Mouse (Mus musculus): ENCODE results near the gene Pamr1. TPM values are rescaled to one million over a fixed set of nuclear protein-coding genes. Genes with fewer than 3 reads are reported as not detected.

Pamr1 gene
- 7.1 and 8.6 TPM in 2 replicates for polyA plus RNA-seq (2015; fragmentation: Nextera tagmentation; extraction: Ambion mirVana)

DNA sequence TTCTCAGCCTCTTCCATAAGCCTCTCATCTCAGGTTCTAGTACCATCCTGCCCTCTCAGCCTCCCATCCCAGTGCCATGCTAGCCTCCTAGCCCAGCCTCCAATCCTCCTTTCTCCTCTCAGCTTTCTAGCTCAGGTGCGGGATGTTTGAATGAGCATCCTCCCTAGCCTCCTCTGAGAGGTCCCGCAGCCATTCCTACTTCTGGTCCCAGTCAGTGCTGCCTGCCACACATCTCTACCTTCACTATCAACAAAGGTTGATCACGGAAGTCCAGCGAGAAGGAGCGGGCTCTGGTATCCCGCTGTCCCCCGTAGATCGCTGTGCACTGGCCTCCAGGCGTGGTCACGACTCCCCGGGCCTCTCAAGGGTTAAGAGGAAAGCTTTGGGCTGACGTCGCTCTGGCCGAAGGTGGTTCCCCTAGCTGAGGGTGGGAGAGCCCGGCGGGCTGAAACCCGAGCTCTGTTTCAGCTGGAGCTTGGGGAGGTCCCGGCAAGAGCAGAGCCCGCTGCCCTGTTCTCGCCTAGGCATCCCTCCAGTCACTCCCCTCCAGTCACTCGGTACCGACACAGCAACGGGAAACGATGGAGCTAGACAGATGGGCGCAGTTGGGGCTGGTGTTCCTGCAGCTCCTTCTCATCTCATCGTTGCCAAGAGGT, at the start of gene Pamr1:
Gene Pamr1 (plus strand): TSS at position 402 of the 656 bp plus-strand sequence.
- no peaks in the 10 kb centered on the region for H3K36me3 ChIP-seq (replicated peaks)
- peak within 1 kb of the TSS; percentile 57; the same call in 1 of the 2 replicates for H3K27ac ChIP-seq (replicated peaks)
- no peak within 1 kb of the TSS for H3K9ac ChIP-seq
- WGBS (ENCODE audit: insufficient replicate concordance) = 3% methylated on average over 26 of the region's 26 CpGs
- no peaks in the 10 kb centered on the region for H3K9me3 ChIP-seq (replicated peaks)
- 0 out of 2 replicates have a peak, but pooled peaks have one; percentile 18 for ATAC-seq (ENCODE audit: insufficient read depth)
- H3K27me3 ChIP-seq = peaks cover 21% of the 10 kb centered on the region
- no peaks in the 10 kb centered on the region for H3K4me1 ChIP-seq (replicated peaks)
- peak within 1 kb of the TSS; percentile 37 for H3K4me3 ChIP-seq (replicated peaks)
- H3K4me2 ChIP-seq = peak within 1 kb of the TSS; percentile 53

DNA sequence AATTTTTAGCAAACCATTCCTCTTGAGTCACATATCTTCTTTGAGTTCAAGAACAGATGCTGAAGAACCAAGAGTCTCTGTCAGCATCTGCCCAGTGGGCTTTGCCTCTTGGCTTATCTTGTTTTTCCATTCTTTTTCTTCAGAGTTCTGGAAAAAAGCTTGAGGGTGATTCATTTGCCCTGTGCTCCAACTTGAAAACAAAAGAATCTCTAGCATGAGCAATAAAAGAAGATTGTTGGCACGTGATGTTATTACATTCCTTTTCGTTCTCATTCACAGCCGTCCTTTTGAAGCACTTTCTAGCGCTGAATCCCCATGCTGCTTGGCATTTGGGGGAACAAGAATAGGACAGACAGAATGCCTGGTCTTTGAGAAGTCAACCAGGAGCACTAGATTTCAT, 42.2 kb upstream of the Pamr1 start:
- H3K9me3 ChIP-seq (replicated peaks) = no peaks in the 10 kb centered on the region
- no peaks in the 10 kb centered on the region for H3K36me3 ChIP-seq (replicated peaks)
- 39% methylated on average over 4 of the region's 4 CpGs for WGBS (ENCODE audit: insufficient replicate concordance)
- no peaks in the 10 kb centered on the region for H3K27me3 ChIP-seq
- no peak for ATAC-seq (ENCODE audit: insufficient read depth)
- H3K4me2 ChIP-seq = no peak overlapping the region
- no peaks in the 10 kb centered on the region for H3K4me1 ChIP-seq (replicated peaks)
- H3K9ac ChIP-seq = no peak overlapping the region
- no peak overlapping the region for H3K4me3 ChIP-seq (replicated peaks)
- no peak overlapping the region for H3K27ac ChIP-seq (replicated peaks)

DNA sequence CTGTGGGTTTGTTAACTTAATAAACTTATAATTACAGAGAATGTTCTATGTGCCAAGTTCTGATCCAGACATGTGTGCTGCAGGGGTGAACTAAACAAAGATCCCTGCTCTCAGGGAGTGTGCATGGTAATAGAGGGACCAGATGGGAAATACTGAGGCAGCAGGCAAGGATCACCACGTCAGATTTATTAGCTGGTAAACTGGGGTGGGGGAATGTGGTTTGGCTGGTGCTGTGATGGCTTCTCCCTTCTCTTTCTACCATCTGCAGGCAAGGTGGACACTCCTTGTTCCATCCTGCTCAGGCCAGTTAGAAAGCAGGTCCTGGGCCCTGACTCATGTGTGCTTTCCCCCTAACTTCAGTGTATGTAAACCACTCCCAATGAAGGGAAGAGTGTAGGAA, 41.7 kb upstream of the Pamr1 start:
- no peak overlapping the region for H3K27ac ChIP-seq (replicated peaks)
- H3K9me3 ChIP-seq (replicated peaks) = no peaks in the 10 kb centered on the region
- ATAC-seq (ENCODE audit: insufficient read depth) = no peak
- 35% methylated on average over 1 of the region's 1 CpGs for WGBS (ENCODE audit: insufficient replicate concordance)
- H3K27me3 ChIP-seq = no peaks in the 10 kb centered on the region
- H3K4me3 ChIP-seq (replicated peaks) = no peak overlapping the region
- H3K4me2 ChIP-seq = no peak overlapping the region
- H3K9ac ChIP-seq = no peak overlapping the region
- no peaks in the 10 kb centered on the region for H3K36me3 ChIP-seq (replicated peaks)
- H3K4me1 ChIP-seq (replicated peaks) = no peaks in the 10 kb centered on the region

DNA sequence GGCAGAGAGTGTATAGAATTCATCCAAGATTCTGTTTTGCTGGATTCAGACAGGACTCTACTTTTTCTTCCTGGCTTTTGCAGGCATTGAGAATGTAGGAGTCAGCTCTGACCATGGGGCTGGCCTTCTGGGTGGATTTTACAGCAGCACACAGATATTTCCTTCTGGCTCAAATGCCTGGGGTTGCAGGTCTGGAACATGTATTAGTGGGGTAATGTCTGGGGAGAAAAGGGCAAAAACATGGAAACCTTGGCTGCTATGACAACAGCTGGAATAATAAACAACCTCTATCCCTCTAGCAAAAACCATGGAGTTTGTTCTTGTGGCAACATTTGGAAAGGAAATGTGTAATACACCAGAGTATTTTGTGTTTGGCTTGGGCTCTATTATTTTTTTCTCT, 29.9 kb upstream of the Pamr1 start:
- Histone ChIP-seq H3K9ac (no peak overlapping the region), H3K9me3 (replicated peaks) (no peaks in the 10 kb centered on the region), H3K4me3 (replicated peaks) (no peak overlapping the region), H3K27ac (replicated peaks) (no peak overlapping the region), H3K4me2 (no peak overlapping the region), H3K36me3 (replicated peaks) (no peaks in the 10 kb centered on the region), H3K4me1 (replicated peaks) (no peaks in the 10 kb centered on the region), H3K27me3 (no peaks in the 10 kb centered on the region)
- no peak for ATAC-seq (ENCODE audit: insufficient read depth)

DNA sequence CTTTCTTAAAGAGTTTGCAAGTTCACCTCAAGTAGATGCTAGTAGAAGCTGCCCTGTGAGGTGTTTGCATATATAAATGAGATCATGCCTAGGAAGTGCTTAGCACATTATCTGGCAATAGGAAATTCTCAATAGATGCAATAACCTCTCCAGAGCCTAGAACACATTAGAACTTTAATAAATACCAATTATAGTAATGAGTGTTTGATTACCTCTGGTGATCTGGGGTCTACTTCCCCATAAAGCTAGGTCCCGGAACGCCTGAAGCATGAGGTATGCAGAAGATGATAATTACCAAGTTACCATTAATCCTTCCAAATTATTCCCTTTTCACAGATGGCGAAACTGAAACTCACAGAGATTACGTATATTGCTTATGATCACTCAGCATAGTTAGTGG, 22.2 kb upstream of the Pamr1 start:
- H3K4me3 ChIP-seq (replicated peaks) = no peak overlapping the region
- 70% methylated on average over 4 of the region's 4 CpGs for WGBS (ENCODE audit: insufficient replicate concordance)
- ATAC-seq (ENCODE audit: insufficient read depth) = no peak

DNA sequence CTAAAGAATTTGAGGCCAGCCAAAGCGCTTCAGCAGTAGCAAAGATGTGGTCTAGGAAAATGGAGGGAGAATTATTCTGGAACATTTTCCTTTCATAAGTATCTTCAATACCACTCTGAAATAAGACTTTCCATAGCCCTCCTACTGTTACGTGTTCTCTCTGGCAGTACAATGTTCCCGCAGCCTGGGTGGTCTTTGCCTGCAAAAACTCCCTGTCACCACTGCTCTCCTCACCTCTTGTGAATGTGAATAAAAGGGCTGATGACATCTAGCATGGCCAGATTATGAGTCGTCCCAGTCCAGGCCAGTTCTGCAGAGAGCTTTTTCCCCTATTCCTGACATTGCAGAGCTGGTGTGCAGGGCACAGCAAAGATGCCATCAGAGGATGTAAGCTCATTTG, 16.4 kb upstream of the Pamr1 start:
- WGBS (ENCODE audit: insufficient replicate concordance) = 61% methylated on average over 4 of the region's 4 CpGs
- H3K9me3 ChIP-seq (replicated peaks) = no peaks in the 10 kb centered on the region
- no peaks in the 10 kb centered on the region for H3K4me1 ChIP-seq (replicated peaks)
- H3K4me3 ChIP-seq (replicated peaks) = no peak overlapping the region
- no peak overlapping the region for H3K9ac ChIP-seq
- ATAC-seq (ENCODE audit: insufficient read depth) = no peak
- H3K36me3 ChIP-seq (replicated peaks) = no peaks in the 10 kb centered on the region
- H3K27me3 ChIP-seq = no peaks in the 10 kb centered on the region
- no peak overlapping the region for H3K27ac ChIP-seq (replicated peaks)
- no peak overlapping the region for H3K4me2 ChIP-seq

More for the DNA sequence above, 22.2 kb upstream of the Pamr1 start:
- Histone ChIP-seq H3K27ac (replicated peaks) (no peak overlapping the region), H3K36me3 (replicated peaks) (no peaks in the 10 kb centered on the region), H3K9ac (no peak overlapping the region), H3K4me1 (replicated peaks) (no peaks in the 10 kb centered on the region), H3K4me2 (no peak overlapping the region), H3K9me3 (replicated peaks) (no peaks in the 10 kb centered on the region), H3K27me3 (no peaks in the 10 kb centered on the region)

DNA sequence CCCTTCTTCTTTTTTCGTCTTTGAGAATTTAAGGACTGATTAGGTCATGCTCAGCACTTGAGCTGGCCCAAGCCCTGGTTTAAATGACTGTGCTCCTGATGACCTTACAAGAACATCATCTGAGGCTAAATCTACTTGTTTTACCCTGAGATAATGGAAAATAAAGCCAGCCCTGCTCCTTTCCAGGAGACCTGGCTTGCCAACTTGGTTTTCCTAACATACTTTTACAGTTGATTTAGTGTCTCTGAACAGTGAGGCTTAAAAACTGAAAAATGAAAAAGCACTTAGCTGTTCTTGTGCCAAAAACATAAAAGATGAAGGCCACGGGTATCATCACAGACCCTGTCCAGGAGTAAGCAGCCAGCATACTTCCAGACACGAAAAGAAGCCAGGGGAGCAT, 13.0 kb upstream of the Pamr1 start:
- Histone ChIP-seq H3K4me1 (replicated peaks) (no peaks in the 10 kb centered on the region), H3K27ac (replicated peaks) (no peak overlapping the region), H3K27me3 (no peaks in the 10 kb centered on the region), H3K9ac (no peak overlapping the region), H3K4me3 (replicated peaks) (no peak overlapping the region), H3K9me3 (replicated peaks) (no peaks in the 10 kb centered on the region), H3K4me2 (no peak overlapping the region), H3K36me3 (replicated peaks) (no peaks in the 10 kb centered on the region)
- no peak for ATAC-seq (ENCODE audit: insufficient read depth)
- 44% methylated on average over 3 of the region's 3 CpGs for WGBS (ENCODE audit: insufficient replicate concordance)

DNA sequence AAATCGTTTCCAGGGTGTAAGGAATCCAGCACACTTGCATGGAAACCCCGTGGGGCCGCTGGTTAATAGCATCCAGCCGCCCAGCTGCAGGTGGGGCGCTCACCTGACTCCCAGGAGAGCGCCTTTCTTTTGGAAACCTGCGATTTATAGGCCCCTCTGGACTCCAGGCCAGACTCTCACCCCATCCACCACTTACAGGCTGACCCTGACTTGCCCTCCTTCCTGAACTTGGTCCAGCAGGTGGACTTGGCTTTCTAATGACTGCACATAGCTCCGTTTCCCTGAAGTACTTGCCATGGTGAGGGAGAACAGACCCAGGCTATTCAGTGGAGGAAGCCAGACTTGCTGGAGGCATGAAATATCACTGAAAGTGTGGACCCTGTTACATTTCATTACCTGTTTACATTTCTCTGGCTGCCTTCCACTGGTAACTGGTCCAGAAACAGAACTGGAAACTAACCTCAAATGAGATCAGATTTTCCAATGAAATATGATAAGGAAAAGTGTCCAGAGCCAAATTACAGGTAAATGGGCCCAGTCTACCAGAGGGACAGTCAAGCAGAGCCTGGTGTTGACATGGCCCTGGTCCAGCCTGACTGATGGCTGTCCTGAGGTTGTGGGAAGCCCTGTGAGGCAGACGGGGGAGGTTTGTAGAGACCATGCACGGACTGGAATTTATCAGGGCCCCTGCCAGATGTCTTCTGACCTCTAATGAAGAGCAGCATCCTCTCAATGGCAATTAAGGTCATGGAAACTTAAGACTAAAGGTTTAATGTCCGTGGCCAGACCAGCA, 9.2 kb upstream of the Pamr1 start:
- Histone ChIP-seq H3K27me3 (no peaks in the 10 kb centered on the region), H3K36me3 (replicated peaks) (no peaks in the 10 kb centered on the region), H3K4me3 (replicated peaks) (no peak overlapping the region), H3K9me3 (replicated peaks) (no peaks in the 10 kb centered on the region), H3K4me2 (no peak overlapping the region), H3K9ac (no peak overlapping the region), H3K4me1 (replicated peaks) (no peaks in the 10 kb centered on the region), H3K27ac (replicated peaks) (no peak overlapping the region)
- WGBS (ENCODE audit: insufficient replicate concordance) = 41% methylated on average over 11 of the region's 11 CpGs
- no peak for ATAC-seq (ENCODE audit: insufficient read depth)

DNA sequence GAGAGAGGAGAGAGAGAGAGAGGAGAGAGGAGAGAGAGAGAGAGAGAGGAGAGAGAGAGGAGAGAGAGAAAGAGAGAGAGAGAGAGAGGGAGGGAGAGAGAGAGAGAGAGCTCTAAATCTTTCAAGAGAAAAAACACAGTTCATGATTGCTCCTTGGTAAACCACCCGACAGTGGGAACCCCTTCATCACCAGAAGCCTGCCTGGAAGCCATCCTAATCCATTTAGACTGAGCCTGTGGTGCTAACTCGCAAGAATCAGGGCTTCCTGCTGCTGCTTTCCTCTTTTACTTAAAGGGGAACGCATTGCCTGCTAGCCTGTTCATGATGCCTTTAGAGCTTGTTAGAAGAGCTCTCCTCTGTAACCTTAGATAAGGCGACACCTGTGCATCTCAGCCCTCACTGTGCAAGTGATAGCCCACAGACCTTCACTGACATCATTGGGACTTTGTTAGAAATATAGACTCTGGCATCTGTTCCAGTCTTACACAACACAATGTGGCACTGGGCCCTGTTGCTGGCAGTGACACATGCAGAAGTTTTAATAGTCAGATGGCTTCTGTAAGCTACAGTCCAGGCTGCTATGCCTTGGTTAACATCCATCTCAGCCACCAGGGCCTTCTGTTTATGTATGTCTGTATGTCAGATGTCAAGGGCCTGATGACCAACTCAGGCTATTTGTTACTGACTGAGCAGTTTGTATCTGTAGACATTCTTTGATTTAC, 8.2 kb upstream of the Pamr1 start:
- H3K9me3 ChIP-seq (replicated peaks) = no peaks in the 10 kb centered on the region
- no peak overlapping the region for H3K4me2 ChIP-seq
- no peak for ATAC-seq (ENCODE audit: insufficient read depth)
- no peak overlapping the region for H3K4me3 ChIP-seq (replicated peaks)
- no peak overlapping the region for H3K27ac ChIP-seq (replicated peaks)
- no peak overlapping the region for H3K9ac ChIP-seq
- no peaks in the 10 kb centered on the region for H3K27me3 ChIP-seq
- WGBS (ENCODE audit: insufficient replicate concordance) = 19% methylated on average over 4 of the region's 4 CpGs
- no peaks in the 10 kb centered on the region for H3K36me3 ChIP-seq (replicated peaks)
- H3K4me1 ChIP-seq (replicated peaks) = no peaks in the 10 kb centered on the region

DNA sequence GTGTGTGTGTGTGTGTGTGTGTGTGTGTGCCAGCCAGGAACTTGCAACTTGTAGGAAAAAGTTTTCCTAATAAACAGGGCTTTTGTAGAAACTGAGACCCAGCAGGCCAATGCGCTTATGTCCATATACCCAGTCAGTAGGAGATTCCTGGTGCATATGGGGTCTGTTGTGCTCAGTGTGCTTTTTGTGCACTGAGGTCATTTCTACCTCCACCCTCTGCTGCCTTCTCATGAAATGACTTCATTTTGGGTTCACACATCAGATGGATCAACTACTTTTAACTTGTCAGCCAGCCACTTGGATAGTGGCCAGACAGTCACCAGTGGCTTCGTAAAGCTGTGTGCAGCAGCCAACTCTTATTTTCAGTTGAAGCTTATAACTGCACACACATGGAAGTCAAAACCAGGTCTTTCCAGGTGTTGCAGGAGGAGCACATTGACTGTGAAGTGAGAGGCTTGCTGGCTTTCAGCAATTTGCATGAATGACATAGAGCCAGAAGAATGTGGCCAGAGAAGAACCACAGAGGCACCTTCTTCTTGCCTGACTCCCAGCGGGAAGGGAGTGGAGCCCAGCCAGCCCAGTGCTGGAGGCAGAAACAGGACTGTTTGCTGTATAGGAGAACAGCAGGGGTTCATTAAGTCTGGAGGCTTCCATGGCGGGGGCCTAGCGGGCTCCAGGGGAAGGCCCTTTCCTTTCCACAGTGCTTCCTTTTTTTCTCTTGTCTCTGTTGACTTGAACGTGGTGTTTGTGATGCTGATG, 5.7 kb upstream of the Pamr1 start:
- H3K4me2 ChIP-seq = no peak overlapping the region
- no peak overlapping the region for H3K4me3 ChIP-seq (replicated peaks)
- H3K27me3 ChIP-seq = peaks cover 3% of the 10 kb centered on the region
- no peaks in the 10 kb centered on the region for H3K36me3 ChIP-seq (replicated peaks)
- H3K27ac ChIP-seq (replicated peaks) = no peak overlapping the region
- ATAC-seq (ENCODE audit: insufficient read depth) = no peak
- WGBS (ENCODE audit: insufficient replicate concordance) = 40% methylated on average over 6 of the region's 6 CpGs
- no peaks in the 10 kb centered on the region for H3K9me3 ChIP-seq (replicated peaks)
- no peak overlapping the region for H3K9ac ChIP-seq
- H3K4me1 ChIP-seq (replicated peaks) = no peaks in the 10 kb centered on the region

Measured in liver, embryonic 15.5 days (tissue).